Mouse (Mus musculus): Measurements from ENCODE around the gene Coq5.
A peak's percentile ranks its signal among the peaks of the same experiment; 100 is the strongest.

Gene Coq5

DNA sequence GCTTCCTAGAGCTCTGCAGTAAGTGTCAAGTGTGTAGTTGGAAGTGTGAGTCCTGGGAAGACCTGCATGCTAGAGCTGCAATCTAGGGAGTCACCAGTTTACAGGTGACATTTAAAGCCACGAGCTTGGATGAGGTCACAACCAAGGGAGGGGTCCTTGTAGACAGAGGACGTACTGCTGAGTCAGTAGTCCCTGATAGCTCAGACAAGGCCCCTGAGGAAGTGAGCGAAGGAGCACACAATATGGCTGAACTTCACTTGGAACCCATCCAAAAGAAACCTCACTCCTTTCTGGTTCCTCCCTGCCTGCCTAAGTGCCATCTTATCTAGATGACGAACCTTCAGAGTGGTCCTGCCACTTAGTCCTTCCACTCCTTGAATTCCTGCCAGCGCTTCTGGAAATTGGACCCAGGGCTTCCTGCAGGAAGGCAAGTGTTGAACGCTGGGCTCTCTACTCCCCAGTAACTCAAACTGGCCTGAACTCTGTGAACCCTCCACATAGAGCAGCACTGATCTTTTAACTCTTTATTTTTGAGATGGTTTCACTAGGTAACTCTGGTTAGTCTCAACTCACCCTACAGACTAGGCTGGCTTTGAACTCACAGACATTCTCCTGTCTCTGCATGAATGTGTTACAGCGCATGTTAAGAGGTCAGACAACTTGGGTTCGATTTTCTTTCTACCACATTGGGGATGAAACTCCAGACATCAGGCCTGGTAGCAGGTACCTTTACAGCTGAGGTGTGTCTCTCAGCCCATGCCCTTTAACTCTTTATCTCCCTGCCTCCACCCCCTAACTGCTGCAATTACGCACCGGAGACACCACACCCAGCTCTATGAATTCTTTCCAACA is 33.6 kb downstream of the Coq5 start:
- no peak for DNase-seq (ENCODE audit: low read depth)

DNA sequence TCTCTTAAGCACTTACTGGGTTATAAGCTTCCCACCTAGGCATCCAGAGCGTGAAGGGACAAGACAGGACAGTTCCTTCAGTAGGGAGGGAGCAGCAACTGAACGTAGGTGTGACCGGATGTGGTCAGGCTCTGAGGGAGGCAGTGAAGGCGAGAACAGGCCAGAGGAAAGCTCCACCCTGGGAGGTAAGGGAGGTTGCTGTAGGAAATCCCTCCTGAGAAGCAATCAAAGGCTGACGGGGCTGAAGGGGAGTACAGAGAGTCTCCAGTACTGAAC is 34.1 kb downstream of the Coq5 start:
- no peak for DNase-seq (ENCODE audit: low read depth)

- no peak for DNase-seq (ENCODE audit: low read depth)
These were observed 37.6 kb downstream of the Coq5 start for GRCm38 (mm10) chr5:115316968-115317644.

DNA sequence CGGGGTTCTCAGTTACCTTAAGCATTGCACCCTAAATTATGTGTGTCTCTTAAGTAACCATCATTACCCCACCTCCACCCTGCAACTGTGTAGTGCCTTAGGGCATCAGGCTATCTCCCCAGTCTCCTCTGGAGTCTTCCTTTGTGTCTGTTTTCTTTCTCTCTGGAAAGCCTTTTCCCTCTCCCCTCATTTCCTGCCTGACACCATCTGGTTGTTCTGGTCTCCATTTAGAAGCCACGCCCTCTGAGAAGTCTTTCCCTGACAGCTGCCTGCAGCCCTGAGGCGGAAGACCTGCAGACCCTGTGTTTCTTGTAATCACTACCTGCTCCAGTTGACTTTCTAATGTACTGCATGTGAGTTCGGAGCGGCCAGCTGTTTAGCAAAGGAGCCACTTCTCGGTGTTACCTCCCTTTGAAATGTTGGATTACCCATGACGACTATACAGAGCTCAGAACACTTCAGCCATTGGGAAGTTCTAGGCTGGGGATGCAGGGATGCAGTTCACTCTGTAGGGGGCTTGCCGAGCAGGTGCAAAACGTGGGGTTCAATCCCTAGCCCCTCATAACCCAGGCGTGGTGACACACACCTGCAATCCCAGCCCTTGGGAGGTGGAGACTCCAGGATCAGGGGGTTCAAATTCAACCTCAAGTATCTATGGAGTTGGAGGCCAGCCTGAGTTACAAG is 38.3 kb downstream of the Coq5 start:
- no peak for DNase-seq (ENCODE audit: low read depth)

- no peak for DNase-seq (ENCODE audit: low read depth)
These were observed 39.8 kb downstream of the Coq5 start for GRCm38 (mm10) chr5:115319004-115319940.

- DNase-seq (ENCODE audit: low read depth) = no peak
These were observed 46.9 kb downstream of the Coq5 start for GRCm38 (mm10) chr5:115326256-115326831.

GRCm38 (mm10) chr5:115326875-115327609 is 47.6 kb downstream of the Coq5 start, which contains the start of gene Srsf9:
Gene Srsf9 (plus strand): TSS chr5:115327177.
- peak; percentile 89 for DNase-seq (ENCODE audit: low read depth)

DNA sequence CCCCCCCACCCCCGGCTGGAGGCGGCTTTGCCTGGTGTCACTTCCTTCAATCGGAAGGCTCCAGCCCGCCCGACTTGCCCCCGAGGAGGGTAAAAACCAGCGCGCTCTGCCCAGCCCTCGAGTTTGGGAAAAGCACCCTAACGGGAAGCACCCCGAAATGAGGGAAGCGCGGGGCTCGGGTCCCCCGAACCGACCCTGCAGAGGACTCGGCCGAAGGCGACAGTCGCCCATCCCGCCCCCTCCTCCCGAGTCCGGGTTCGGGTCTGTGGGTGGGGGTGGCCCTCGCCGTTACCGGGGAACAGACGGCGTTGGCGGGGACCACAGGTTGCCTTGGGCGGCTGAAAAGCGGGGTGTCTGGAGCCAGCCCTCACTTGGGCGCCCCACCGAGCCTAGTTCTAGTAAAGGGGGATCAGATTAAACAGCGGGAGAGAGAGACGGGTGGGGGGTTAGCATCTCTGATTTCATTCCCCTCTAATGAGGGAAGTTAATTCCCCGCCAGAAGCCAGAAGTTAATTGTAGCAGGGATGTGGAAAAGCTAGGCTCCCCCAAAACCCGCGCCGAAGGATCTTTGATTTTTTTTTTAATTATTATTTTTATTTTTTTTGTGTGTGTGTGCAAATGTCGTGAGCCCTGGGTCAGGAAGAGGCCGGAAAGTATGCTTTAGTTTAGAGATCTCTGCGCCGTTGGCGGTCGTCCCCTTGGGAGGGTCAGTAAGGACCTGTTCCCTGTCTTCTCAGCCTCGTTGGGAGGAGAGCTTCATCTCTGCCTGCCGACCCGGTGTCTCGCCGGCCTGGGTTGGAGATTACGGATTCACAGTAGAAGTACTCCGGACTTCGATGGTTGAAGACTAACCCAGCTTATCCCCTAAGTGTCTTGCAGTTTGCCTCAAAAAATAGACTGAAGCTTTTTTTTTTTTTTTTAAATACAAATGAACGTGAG is 48.4 kb downstream of the Coq5 start:
- DNase-seq (ENCODE audit: low read depth) = no peak

DNA sequence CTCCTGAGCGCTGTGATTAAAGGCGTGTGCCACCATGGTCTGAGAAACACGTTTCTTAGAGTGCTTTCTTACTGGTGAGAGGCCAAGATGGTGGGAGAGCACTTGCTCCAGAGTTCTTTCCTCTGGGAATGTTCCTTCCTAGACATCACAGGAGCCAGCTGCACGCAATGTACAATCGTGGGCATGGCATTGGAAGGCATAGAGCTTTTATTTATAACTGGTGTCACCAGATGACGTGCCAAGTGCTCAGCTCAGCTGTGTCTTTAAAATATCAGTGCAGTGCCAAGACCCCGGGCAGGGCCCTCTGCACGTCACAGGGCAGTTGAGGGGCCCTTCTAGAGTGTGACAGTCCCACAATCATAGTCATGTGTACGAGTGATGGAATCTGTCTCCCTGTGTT is 51.5 kb downstream of the Coq5 start:
- DNase-seq (ENCODE audit: low read depth) = no peak

DNA sequence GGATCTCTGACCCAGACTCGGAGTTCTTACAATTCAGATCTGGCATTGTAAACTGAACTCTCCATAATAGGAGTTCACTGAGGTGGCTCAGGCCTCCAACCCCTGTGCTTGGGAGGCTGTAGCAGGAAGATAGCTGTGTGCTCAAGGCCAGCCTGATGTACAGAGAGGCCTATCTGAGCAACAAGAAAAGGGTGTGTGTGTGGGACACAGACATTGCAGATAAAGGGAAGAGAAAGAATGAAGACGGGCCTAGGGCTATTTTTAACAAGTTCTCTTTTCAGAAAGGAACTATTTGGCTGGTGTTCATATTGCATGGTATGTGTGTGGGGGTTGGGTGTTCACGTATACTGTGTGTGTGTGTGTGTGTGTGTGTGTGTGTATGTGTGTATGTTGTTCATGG is 54.2 kb downstream of the Coq5 start:
- no peak for DNase-seq (ENCODE audit: low read depth)

DNA sequence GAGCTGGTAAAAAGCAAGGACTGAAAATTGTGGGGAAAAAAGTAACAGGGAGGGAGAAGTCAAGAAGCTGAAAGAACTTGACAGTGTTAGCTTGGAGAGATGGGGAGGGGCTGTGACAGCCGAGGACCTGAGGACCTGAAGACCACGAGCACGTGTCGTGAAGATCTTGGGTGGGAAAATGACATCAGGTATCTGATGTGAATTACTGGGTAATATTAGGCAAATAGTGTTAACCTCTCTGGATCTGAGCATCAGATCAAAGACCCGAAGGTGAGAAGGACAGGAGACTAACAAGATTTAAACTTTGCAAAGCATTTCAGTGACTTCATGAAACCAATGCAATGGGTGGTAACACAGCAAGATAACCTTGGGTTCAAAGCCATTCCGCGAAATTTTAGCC is 60.5 kb downstream of the Coq5 start:
- no peak for DNase-seq (ENCODE audit: low read depth)

DNA sequence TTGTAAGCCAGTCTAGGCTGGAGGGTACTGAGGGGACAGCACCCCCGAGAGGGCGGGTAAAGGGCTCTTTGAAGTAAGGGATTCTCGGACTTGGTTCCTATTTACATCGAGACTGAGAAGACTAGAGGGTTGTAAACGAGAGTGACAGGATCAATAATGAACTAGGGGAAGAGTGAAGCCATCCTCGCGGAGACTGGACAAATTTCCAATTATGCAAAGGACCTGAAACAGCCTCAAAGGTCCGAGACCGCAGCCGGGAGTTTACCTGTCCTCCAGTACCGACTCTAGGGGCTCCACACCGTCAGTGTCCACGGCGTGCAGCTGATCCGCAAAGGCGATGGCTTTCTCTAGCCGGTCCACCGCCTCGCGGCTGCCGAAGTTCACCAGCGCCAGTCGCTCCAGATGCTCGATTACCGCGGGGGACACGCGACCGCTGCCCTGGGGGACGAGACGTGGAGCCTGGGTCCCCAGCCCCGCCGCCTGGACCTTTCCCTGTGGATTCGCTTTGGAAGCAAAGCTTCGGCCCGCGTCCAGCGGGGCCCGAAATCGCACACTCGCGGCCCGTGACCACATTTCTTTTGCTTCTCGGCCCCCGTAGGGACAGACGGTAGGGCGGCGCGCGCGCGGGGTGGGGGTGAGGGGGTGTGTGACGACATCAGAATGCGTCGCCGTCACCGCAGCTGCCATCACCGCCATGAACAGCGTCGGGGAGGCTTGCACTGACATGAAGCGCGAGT is 61.3 kb downstream of the Coq5 start, which contains the start of the genes Gatc and Triap1:
TSS of gene Gatc (minus strand) at position 602 of the 737 bp plus-strand sequence.
TSS of gene Triap1 (plus strand) at position 649 of the 737 bp plus-strand sequence.
- DNase-seq (ENCODE audit: low read depth) = peak; percentile 85

DNA sequence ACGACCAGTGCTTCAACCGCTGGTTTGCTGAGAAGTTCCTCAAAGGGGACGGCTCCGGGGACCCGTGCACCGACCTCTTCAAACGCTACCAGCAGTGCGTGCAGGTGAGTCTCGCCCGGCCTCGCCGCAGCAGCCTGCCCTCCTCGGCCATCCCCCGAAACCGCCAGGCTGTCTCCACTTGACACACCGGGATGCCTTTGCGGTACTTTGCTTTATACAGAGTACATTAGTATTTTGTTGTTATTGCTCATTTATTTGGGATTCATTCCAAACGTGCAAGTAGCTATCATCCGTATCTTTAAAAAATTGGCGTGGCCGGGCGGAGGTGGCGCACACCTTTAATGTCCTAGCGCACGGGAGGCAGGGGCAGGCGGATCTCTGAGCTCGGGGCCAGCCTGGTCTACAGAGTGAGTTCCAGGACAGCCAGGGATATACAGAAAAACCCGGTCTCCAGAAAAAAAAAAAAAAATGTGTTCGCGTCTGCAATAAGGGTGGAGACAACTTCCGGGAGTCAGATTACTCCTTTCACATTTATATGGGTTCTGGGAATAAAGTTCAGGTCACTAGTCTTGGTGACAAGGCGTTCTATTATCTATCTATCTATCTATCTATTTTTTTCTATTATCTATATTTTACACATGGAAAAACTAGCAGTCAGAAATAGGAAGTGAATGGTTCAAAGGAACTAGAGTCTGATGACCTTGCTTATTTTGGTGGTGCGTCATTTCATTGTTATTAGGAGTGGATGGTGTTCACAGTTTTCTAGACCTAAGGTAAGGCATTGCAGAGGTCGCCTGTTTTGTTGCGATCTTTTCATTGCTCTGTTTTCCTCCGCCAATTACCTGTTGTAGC is 62.1 kb downstream of the Coq5 start:
- DNase-seq (ENCODE audit: low read depth) = no peak

Measured in c-Kit-positive CD71-positive TER-119-negative erythroid progenitor cells, embryonic 14.5 days (primary cell).